Mouse (Mus musculus): ENCODE measurements at regions not wholly inside any gene's neighbourhood (a gene's known extent, or its start where the extent isn't known, plus 50 kb on each side); places are given as distances from the start of the nearest gene placed in this dataset.

GRCm38 (mm10) chr4:47919576-47919975 lies 125.4 kb upstream of the Nr4a3 start:
- TF ChIP-seq CTCF (IDR thresholded peaks at IDR 0.05; ENCODE audit: low read depth) (no peak), EP300 (IDR thresholded peaks at IDR 0.05; ENCODE audit: low read depth) (no peak)

Data from heart, postnatal 0 days (tissue).